Mouse (Mus musculus) kidney, adult 9 months (tissue): ENCODE results near the gene Ptpn11.
A peak's percentile ranks its signal among the peaks of the same experiment; 100 is the strongest.
"Not testable (repeated sequence)": the region's sequence is repeated elsewhere in the genome, so short reads cannot be mapped to it uniquely, and the experiment has no call there.

Experiments
- DNase-seq: peaks from one replicate; pipeline ENCODE4 v3.0.0; 2022

Gene Ptpn11

GRCm38 (mm10) chr5:121190836-121191583 lies at the start of gene Ptpn11:
Gene Ptpn11, minus strand, starts transcription at chr5:121191397.
- DNase-seq = peak; percentile 80

- no peak for DNase-seq
These were observed 48.6 kb upstream of the Ptpn11 start for GRCm38 (mm10) chr5:121239846-121240245.

- no peak for DNase-seq
These were observed 47.0 kb upstream of the Ptpn11 start for GRCm38 (mm10) chr5:121238208-121238607.

GRCm38 (mm10) chr5:121236171-121236570 lies 45.0 kb upstream of the Ptpn11 start:
- DNase-seq = no peak

GRCm38 (mm10) chr5:121233726-121234125 lies 42.5 kb upstream of the Ptpn11 start:
- DNase-seq = no peak

- DNase-seq = no peak
These were observed 41.6 kb upstream of the Ptpn11 start for GRCm38 (mm10) chr5:121232789-121233188.

- no peak for DNase-seq
These were observed 39.6 kb upstream of the Ptpn11 start for GRCm38 (mm10) chr5:121230811-121231210.

GRCm38 (mm10) chr5:121229182-121229581 lies 38.0 kb upstream of the Ptpn11 start:
- no peak for DNase-seq

- DNase-seq = not testable (repeated sequence)
These were observed 36.1 kb upstream of the Ptpn11 start for GRCm38 (mm10) chr5:121227330-121227729.

- DNase-seq = no peak
These were observed 35.6 kb upstream of the Ptpn11 start for GRCm38 (mm10) chr5:121226845-121227244.

GRCm38 (mm10) chr5:121226406-121226805 lies 35.2 kb upstream of the Ptpn11 start:
- no peak for DNase-seq

- DNase-seq = no peak
These were observed 34.7 kb upstream of the Ptpn11 start for GRCm38 (mm10) chr5:121225854-121226253.

GRCm38 (mm10) chr5:121224856-121225255 lies 33.7 kb upstream of the Ptpn11 start:
- DNase-seq = no peak

- DNase-seq = not testable (repeated sequence)
These were observed 32.8 kb upstream of the Ptpn11 start for GRCm38 (mm10) chr5:121224020-121224419.

- DNase-seq = no peak
These were observed 30.2 kb upstream of the Ptpn11 start for GRCm38 (mm10) chr5:121221328-121221850.

GRCm38 (mm10) chr5:121220732-121221301 lies 29.6 kb upstream of the Ptpn11 start:
- peak; percentile 23 for DNase-seq

GRCm38 (mm10) chr5:121219980-121220731 lies 29.0 kb upstream of the Ptpn11 start, which contains the start of gene Hectd4:
Gene Hectd4, plus strand, starts transcription at chr5:121220219.
- DNase-seq = peak; percentile 98

- no peak for DNase-seq
These were observed 28.0 kb upstream of the Ptpn11 start for GRCm38 (mm10) chr5:121219190-121219589.

- DNase-seq = no peak
These were observed 26.1 kb upstream of the Ptpn11 start for GRCm38 (mm10) chr5:121217313-121217634.

GRCm38 (mm10) chr5:121216584-121217312 lies 25.6 kb upstream of the Ptpn11 start:
- not testable (repeated sequence) for DNase-seq

- no peak for DNase-seq
These were observed 24.9 kb upstream of the Ptpn11 start for GRCm38 (mm10) chr5:121216126-121216446.

- peak; percentile 78 for DNase-seq
These were observed 24.4 kb upstream of the Ptpn11 start for GRCm38 (mm10) chr5:121215380-121216125.
